Mouse (Mus musculus): ENCODE data around the gene Hist1h2ai.
A peak's percentile ranks its signal among the peaks of the same experiment; 100 is the strongest.
"Not testable (repeated sequence)": the region's sequence is repeated elsewhere in the genome, so short reads cannot be mapped to it uniquely, and the experiment has no call there.

- peak; percentile 50 for TF ChIP-seq CTCF (IDR thresholded peaks at IDR 0.05; ENCODE audit: low read depth)
- not testable (repeated sequence) for TF ChIP-seq EP300 (optimal IDR thresholded peaks at IDR 0.05)
Observed at GRCm38 (mm10) chr13:21753524-21754285, 37.5 kb downstream of the Hist1h2ai start, which contains the start of the genes Hist1h2ak and Hist1h2bn.
